Mouse (Mus musculus): Measurements from ENCODE around the gene Tmem127. TPM values are rescaled to one million over a fixed set of nuclear protein-coding genes. Genes with fewer than 3 reads are reported as not detected.
A peak's percentile ranks its signal among the peaks of the same experiment; 100 is the strongest.

Tmem127 gene
- polyA plus RNA-seq, 1 experiment from 2014 or later: 41.7 TPM

GRCm38 (mm10) chr2:127248334-127249004, 761 bp downstream of the Tmem127 start:
- Histone ChIP-seq H3K4me2 (replicated peaks) (peak overlapping the region; percentile 100), H3K4me1 (peaks cover 20% of the 10 kb centered on the region), H3K9ac (peak overlapping the region; percentile 83), H3K36me3 (peaks cover 31% of the 10 kb centered on the region), H3K4me3 (peak overlapping the region; percentile 90), H3K9me3 (no peaks in the 10 kb centered on the region), H3K27ac (peak overlapping the region; percentile 42; the same call in 1 of the 2 replicates), H3K27me3 (replicated peaks) (no peaks in the 10 kb centered on the region)
- ATAC-seq (ENCODE audit: low FRiP score, low read depth): peak; percentile 77
- under 1% methylated on average over 39 of the region's 39 CpGs for WGBS

GRCm38 (mm10) chr2:127250291-127251008, 2.7 kb downstream of the Tmem127 start:
- 94% methylated on average over 9 of the region's 9 CpGs for WGBS
- H3K4me1 ChIP-seq: peaks cover 20% of the 10 kb centered on the region
- H3K4me2 ChIP-seq (replicated peaks): no peak overlapping the region
- no peak overlapping the region for H3K4me3 ChIP-seq
- no peak overlapping the region for H3K27ac ChIP-seq
- H3K36me3 ChIP-seq: peaks cover 13% of the 10 kb centered on the region
- H3K9ac ChIP-seq: no peak overlapping the region
- H3K9me3 ChIP-seq: no peaks in the 10 kb centered on the region
- H3K27me3 ChIP-seq (replicated peaks): no peaks in the 10 kb centered on the region
- no peak for ATAC-seq (ENCODE audit: low FRiP score, low read depth)

GRCm38 (mm10) chr2:127251457-127251856, 3.7 kb downstream of the Tmem127 start:
- no peaks in the 10 kb centered on the region for H3K9me3 ChIP-seq
- H3K4me3 ChIP-seq: no peak overlapping the region
- H3K36me3 ChIP-seq: peaks cover 9% of the 10 kb centered on the region
- H3K4me1 ChIP-seq: peaks cover 18% of the 10 kb centered on the region
- no peak overlapping the region for H3K27ac ChIP-seq
- WGBS: 83% methylated on average over 3 of the region's 3 CpGs
- no peaks in the 10 kb centered on the region for H3K27me3 ChIP-seq (replicated peaks)
- H3K9ac ChIP-seq: no peak overlapping the region
- ATAC-seq (ENCODE audit: low FRiP score, low read depth): no peak
- no peak overlapping the region for H3K4me2 ChIP-seq (replicated peaks)

- 92% methylated on average over 3 of the region's 3 CpGs for WGBS
- H3K36me3 ChIP-seq: peaks cover 15% of the 10 kb centered on the region
- H3K4me2 ChIP-seq (replicated peaks): no peak overlapping the region
- no peaks in the 10 kb centered on the region for H3K9me3 ChIP-seq
- no peak for ATAC-seq (ENCODE audit: low FRiP score, low read depth)
- H3K9ac ChIP-seq: no peak overlapping the region
- no peaks in the 10 kb centered on the region for H3K27me3 ChIP-seq (replicated peaks)
- H3K4me3 ChIP-seq: no peak overlapping the region
- peaks cover 13% of the 10 kb centered on the region for H3K4me1 ChIP-seq
- H3K27ac ChIP-seq: no peak overlapping the region
Observed at GRCm38 (mm10) chr2:127251880-127252527, 4.3 kb downstream of the Tmem127 start.

- 87% methylated on average over 5 of the region's 5 CpGs for WGBS
- H3K9me3 ChIP-seq: no peaks in the 10 kb centered on the region
- H3K9ac ChIP-seq: no peak overlapping the region
- peaks cover 23% of the 10 kb centered on the region for H3K36me3 ChIP-seq
- no peak overlapping the region for H3K4me3 ChIP-seq
- H3K4me2 ChIP-seq (replicated peaks): no peak overlapping the region
- peaks cover 12% of the 10 kb centered on the region for H3K4me1 ChIP-seq
- no peaks in the 10 kb centered on the region for H3K27me3 ChIP-seq (replicated peaks)
- no peak overlapping the region for H3K27ac ChIP-seq
- ATAC-seq (ENCODE audit: low FRiP score, low read depth): no peak
Observed at GRCm38 (mm10) chr2:127252787-127253186, 5.1 kb downstream of the Tmem127 start.

GRCm38 (mm10) chr2:127254604-127255134, 7.0 kb downstream of the Tmem127 start:
- Histone ChIP-seq H3K4me1 (no peaks in the 10 kb centered on the region; the same call in 1 of the 2 replicates), H3K4me3 (no peak overlapping the region), H3K9ac (no peak overlapping the region), H3K9me3 (no peaks in the 10 kb centered on the region), H3K4me2 (replicated peaks) (no peak overlapping the region), H3K27ac (no peak overlapping the region), H3K27me3 (replicated peaks) (no peaks in the 10 kb centered on the region), H3K36me3 (peaks cover 41% of the 10 kb centered on the region)
- ATAC-seq (ENCODE audit: low FRiP score, low read depth): no peak
- WGBS: 84% methylated on average over 3 of the region's 3 CpGs

- Histone ChIP-seq H3K27ac (no peak overlapping the region), H3K36me3 (peaks cover 44% of the 10 kb centered on the region), H3K4me3 (no peak overlapping the region), H3K4me1 (no peaks in the 10 kb centered on the region; the same call in 1 of the 2 replicates), H3K9me3 (no peaks in the 10 kb centered on the region), H3K9ac (no peak overlapping the region), H3K27me3 (replicated peaks) (no peaks in the 10 kb centered on the region), H3K4me2 (replicated peaks) (no peak overlapping the region)
- WGBS: 88% methylated on average over 6 of the region's 6 CpGs
- no peak for ATAC-seq (ENCODE audit: low FRiP score, low read depth)
Observed at GRCm38 (mm10) chr2:127255294-127255693, 7.6 kb downstream of the Tmem127 start.

GRCm38 (mm10) chr2:127259340-127259739, 11.6 kb downstream of the Tmem127 start:
- H3K4me3 ChIP-seq: no peak overlapping the region
- no peak overlapping the region for H3K9ac ChIP-seq
- no peaks in the 10 kb centered on the region for H3K27me3 ChIP-seq (replicated peaks)
- 96% methylated on average over 5 of the region's 5 CpGs for WGBS
- no peaks in the 10 kb centered on the region for H3K9me3 ChIP-seq
- H3K27ac ChIP-seq: no peak overlapping the region
- ATAC-seq (ENCODE audit: low FRiP score, low read depth): no peak
- H3K4me1 ChIP-seq: no peaks in the 10 kb centered on the region
- no peak overlapping the region for H3K4me2 ChIP-seq (replicated peaks)
- peaks cover 44% of the 10 kb centered on the region for H3K36me3 ChIP-seq

- ATAC-seq (ENCODE audit: low FRiP score, low read depth): no peak
- Histone ChIP-seq H3K9ac (no peak overlapping the region), H3K36me3 (peaks cover 27% of the 10 kb centered on the region), H3K4me2 (replicated peaks) (no peak overlapping the region), H3K4me3 (no peak overlapping the region), H3K9me3 (no peaks in the 10 kb centered on the region), H3K4me1 (no peaks in the 10 kb centered on the region), H3K27me3 (replicated peaks) (no peaks in the 10 kb centered on the region), H3K27ac (no peak overlapping the region)
Observed at GRCm38 (mm10) chr2:127262480-127262879, 14.8 kb downstream of the Tmem127 start.

GRCm38 (mm10) chr2:127267854-127268253, 20.1 kb downstream of the Tmem127 start:
- Histone ChIP-seq H3K9ac (no peak overlapping the region), H3K4me3 (no peak overlapping the region), H3K4me2 (replicated peaks) (no peak overlapping the region), H3K27ac (no peak overlapping the region), H3K4me1 (peaks cover 9% of the 10 kb centered on the region; the same call in 1 of the 2 replicates), H3K9me3 (no peaks in the 10 kb centered on the region), H3K27me3 (replicated peaks) (no peaks in the 10 kb centered on the region), H3K36me3 (no peaks in the 10 kb centered on the region)
- WGBS: 51% methylated on average over 4 of the region's 4 CpGs
- no peak for ATAC-seq (ENCODE audit: low FRiP score, low read depth)

GRCm38 (mm10) chr2:127269491-127270299, 22.0 kb downstream of the Tmem127 start, which contains the start of gene Stard7:
Gene Stard7, plus strand, starts transcription at chr2:127270218.
- Histone ChIP-seq H3K36me3 (no peaks in the 10 kb centered on the region), H3K4me1 (peaks cover 10% of the 10 kb centered on the region; the same call in 1 of the 2 replicates), H3K9ac (peak within 1 kb of the TSS; percentile 91), H3K27me3 (replicated peaks) (no peaks in the 10 kb centered on the region), H3K27ac (peak within 1 kb of the TSS; percentile 82), H3K4me2 (replicated peaks) (peak within 1 kb of the TSS; percentile 70), H3K4me3 (peak within 1 kb of the TSS; percentile 94), H3K9me3 (no peaks in the 10 kb centered on the region)
- ATAC-seq (ENCODE audit: low FRiP score, low read depth): peak; percentile 100
- under 1% methylated on average over 49 of the region's 49 CpGs for WGBS

Measured in neural tube, embryonic 12.5 days (tissue).